Mouse (Mus musculus): Measurements from ENCODE around the gene Glb1. TPM values are rescaled to one million over a fixed set of nuclear protein-coding genes. Genes with fewer than 3 reads are reported as not detected.
"Not testable (repeated sequence)": the region's sequence is repeated elsewhere in the genome, so short reads cannot be mapped to it uniquely, and the experiment has no call there.

Gene Glb1
- total RNA-seq (2021) = 10 to 100 TPM; 20.1 to 20.9 TPM
- long read RNA-seq, transcript Glb1-201 (16 exons, 2,396 nt) = major isoform, 19 of 30 reads
- long read RNA-seq, partial matches to known transcripts = 6 of 30 reads
- long read RNA-seq, other reads (novel, unspliced or antisense) = 5 of 30 reads

- peak; percentile 54 to 83 for DNase-seq (ENCODE audit: low spot score in 2 of 2)
Observed at GRCm38 (mm10) chr9:114400949-114401684, at the start of gene Glb1, which contains the start of gene Tmppe. Glb1 (plus strand) TSS chr9:114401076. Tmppe (plus strand) TSS chr9:114401105.

DNA sequence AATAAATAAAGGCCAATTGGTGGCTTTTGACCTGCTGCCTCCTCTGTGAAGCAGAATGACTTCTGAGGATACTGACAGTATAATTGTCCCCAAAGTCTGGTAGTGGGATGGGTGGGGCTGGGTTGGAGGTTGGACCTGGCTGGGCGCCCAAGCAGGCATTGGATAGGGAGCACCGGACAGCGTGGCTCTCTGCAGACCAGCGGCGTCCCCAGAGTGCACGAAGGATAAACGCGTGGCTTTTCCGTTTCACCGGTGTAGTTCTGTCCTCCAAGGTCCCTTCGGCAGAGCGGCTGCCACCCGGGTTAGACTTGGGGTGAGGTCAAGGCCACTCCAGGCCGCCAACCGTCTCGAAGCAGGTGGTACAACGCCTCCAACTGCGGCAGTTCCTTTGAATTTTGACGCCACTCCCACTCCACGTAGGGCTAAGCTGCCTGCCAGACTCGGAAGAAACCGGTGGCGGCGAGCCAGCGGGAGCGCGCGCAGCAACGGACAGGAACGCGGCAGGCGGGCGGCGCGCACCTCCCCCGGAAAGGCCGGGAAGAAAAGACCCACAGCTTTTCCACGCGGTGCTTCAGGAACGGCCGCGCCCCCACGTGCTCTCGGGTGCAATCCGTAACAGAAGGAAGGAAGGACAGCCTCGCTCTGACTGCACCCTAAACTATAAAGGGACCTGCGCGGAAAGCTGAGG is 32.9 kb upstream of the Glb1 start:
- DNase-seq (ENCODE audit: low spot score in 2 of 2) = peak; percentile 84 to 87

DNA sequence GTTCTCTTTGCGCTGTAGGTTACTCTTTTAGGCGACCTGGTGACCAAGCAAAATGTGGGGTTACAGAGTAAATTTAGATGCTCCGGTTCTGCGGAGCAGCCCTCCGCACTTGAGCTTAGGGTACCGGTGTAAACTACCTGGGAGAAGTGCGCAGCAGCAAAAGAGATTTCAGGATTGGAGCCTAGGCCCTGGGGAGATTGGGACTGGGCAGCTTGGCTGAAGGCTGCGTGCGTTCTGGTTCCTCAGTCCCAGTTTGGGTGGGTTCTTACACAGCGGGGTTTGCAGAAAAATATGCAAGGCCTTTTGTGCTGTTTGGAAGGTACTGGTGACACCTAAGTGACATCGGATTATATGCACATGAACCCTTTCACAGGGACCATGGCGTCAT is 32.4 kb upstream of the Glb1 start:
- no peak for DNase-seq (ENCODE audit: low spot score in 2 of 2)

- DNase-seq (ENCODE audit: low spot score in 2 of 2) = peak in 1 of 2 experiments; percentile 22
Observed at GRCm38 (mm10) chr9:114369389-114369788, 31.5 kb upstream of the Glb1 start.

GRCm38 (mm10) chr9:114371717-114372116 is 29.2 kb upstream of the Glb1 start:
- not testable (repeated sequence) for DNase-seq (ENCODE audit: low spot score in 2 of 2)

- DNase-seq (ENCODE audit: low spot score in 2 of 2) = no peak
Observed at GRCm38 (mm10) chr9:114375276-114375962, 25.5 kb upstream of the Glb1 start.

GRCm38 (mm10) chr9:114377168-114377567 is 23.7 kb upstream of the Glb1 start:
- no peak for DNase-seq (ENCODE audit: low spot score in 2 of 2)

DNA sequence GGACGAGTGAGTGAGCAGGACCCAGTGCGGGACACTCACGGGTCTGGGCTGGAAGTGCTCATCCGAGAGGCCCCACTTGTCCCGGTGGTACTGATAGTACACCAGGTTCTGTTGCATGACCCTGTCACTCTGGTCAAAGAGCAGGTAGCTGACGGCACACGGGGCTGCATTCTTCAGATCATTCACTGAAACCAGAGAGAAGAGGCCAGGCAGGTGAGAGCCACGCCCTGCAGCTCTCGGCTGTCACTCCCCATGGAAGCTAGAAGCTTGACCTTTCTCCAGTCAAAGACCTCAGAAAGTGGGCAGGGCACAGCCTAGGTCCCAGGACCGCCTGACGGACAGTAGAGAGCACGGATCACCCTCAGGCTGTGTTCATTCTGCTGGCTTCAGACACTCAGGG is 21.0 kb upstream of the Glb1 start:
- DNase-seq (ENCODE audit: low spot score in 2 of 2) = no peak

GRCm38 (mm10) chr9:114380881-114381733 is 19.8 kb upstream of the Glb1 start:
- DNase-seq (ENCODE audit: low spot score in 2 of 2) = peak in 1 of 2 experiments; percentile 39

GRCm38 (mm10) chr9:114382936-114383710 is 17.8 kb upstream of the Glb1 start:
- DNase-seq (ENCODE audit: low spot score in 2 of 2) = no peak

GRCm38 (mm10) chr9:114384691-114385090 is 16.2 kb upstream of the Glb1 start:
- no peak for DNase-seq (ENCODE audit: low spot score in 2 of 2)

DNA sequence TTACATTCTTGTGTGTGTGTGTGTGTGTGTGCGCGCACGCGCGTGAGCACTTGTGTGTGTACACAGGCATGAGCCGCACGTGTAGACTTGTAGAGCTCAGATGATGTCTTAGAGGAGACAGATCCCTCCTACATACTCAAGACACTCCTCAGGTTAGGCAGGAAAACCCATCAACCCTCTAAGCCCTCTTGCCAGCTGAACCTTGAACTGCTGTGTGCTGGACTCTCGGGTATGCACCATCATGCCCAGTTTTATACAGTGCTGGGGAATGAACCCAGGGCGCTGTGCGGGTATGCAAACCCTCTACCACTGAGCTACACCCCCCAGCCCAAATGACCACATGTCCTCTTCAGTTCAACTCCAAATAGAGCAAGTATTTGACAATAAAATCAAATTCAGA is 15.7 kb upstream of the Glb1 start:
- DNase-seq (ENCODE audit: low spot score in 2 of 2) = no peak

DNA sequence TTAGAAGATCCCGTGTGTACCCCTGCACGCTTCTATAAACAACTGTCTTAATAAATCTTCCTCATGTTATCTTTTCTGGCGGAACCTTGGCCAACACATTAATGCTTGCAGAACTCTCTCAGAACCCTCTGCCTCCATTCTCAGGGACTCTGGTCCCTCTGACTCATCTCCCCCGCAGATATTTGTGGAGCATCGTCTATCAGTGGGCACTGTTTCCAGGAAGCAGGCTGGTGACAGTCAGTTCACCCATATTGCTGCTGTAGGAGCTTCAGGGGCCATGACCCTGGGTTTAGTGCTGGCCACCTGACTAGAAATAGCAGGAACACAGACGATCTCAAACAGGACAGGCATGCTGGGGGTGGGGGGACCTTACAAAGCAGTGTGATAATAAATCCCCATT is 13.8 kb upstream of the Glb1 start:
- no peak for DNase-seq (ENCODE audit: low spot score in 2 of 2)

DNA sequence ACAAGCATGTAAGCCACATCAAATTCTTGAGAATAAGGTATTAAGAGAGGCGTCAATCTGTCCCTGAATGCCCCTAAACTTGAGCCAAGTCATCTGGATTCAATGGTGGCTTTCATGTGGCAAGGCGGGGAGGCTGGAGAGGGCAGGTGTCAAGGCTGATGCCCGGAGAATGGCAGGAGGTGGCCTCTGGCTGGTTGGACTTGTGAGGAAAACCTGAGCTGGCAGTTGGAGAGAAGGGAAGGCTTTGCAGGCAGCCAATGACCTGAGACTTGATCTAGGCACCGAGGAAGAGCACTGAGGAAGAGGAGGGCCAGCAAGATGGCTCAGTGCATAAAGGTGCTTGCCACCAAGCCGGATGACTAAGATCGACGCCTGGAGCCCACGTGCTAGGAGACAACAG is 12.6 kb upstream of the Glb1 start:
- DNase-seq (ENCODE audit: low spot score in 2 of 2) = no peak

DNA sequence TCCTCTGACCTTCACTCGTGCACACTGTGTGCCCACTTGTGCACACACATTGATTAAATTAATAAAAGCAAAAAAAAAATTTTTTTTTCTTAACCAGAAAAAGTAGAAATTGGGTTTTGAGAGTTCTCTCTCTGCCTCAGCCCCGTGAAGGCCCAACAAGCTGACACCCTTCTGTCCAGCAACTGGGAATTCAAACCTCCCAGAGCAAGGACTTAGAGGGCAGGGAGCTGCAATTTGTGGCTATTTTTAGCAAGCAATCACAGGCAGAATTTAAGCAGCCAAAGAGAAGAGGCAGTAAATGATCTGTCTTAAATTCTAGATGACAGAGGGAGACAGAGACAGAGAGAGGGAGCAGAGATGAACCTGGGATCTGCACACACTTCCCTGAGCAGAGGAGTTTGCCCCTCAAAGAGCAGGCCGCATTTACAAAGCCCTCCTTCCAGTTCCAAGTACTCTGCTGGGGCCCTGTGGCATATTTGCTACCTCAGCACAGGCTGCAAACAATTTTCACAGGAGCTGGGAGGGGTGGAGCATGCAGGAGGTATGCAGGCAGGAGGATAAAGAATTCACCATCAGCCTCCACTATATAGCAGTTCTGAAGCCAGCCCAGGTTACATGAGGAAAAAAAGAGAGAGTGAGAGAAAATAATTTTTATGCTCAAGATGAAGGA is 12.0 kb upstream of the Glb1 start:
- no peak for DNase-seq (ENCODE audit: low spot score in 2 of 2)

GRCm38 (mm10) chr9:114389371-114389904 is 11.4 kb upstream of the Glb1 start:
- DNase-seq (ENCODE audit: low spot score in 2 of 2) = no peak

GRCm38 (mm10) chr9:114389905-114390748 is 10.7 kb upstream of the Glb1 start, which contains the start of gene Crtap:
Crtap (minus strand) TSS chr9:114390675.
- peak in 1 of 2 experiments; percentile 17 for DNase-seq (ENCODE audit: low spot score in 2 of 2)

DNA sequence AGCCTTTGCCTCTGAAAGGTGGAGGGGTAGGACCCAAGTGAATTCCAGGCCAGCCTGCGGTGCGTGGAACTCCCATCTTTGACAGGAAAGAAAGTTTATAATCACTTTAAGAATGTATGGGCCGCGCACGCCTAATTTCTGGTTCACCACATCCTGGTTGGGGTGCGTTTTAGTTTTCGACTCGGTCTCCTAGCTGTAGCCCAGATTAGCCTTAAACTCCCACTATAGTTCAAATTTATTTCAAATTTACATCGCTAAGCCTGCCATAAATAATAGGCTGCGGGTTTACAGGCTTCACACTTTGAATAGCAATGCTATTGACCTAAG is 10.2 kb upstream of the Glb1 start:
- no peak for DNase-seq (ENCODE audit: low spot score in 2 of 2)
